Mouse (Mus musculus): ENCODE results near the gene Adora3.

The Adora3 gene

GRCm38 (mm10) chr3:105932240-105933071 lies 61.8 kb downstream of the Adora3 start, which contains the start of gene I830077J02Rik:
Gene I830077J02Rik, minus strand, starts transcription at chr3:105932664.
- DNase-seq (ENCODE audit: low spot score in 2 of 2) = no peak

GRCm38 (mm10) chr3:105933926-105934325 lies 63.3 kb downstream of the Adora3 start:
- DNase-seq (ENCODE audit: low spot score in 2 of 2) = no peak

GRCm38 (mm10) chr3:105935033-105935432 lies 64.4 kb downstream of the Adora3 start:
- peak in 1 of 2 experiments; percentile 46 for DNase-seq (ENCODE audit: low spot score in 2 of 2)

- no peak for DNase-seq (ENCODE audit: low spot score in 2 of 2)
These were observed 65.5 kb downstream of the Adora3 start for GRCm38 (mm10) chr3:105936111-105936510.

- no peak for DNase-seq (ENCODE audit: low spot score in 2 of 2)
These were observed 80.7 kb downstream of the Adora3 start for GRCm38 (mm10) chr3:105951348-105951747.

GRCm38 (mm10) chr3:105957235-105957634 lies 86.6 kb downstream of the Adora3 start:
- DNase-seq (ENCODE audit: low spot score in 2 of 2) = no peak

- no peak for DNase-seq (ENCODE audit: low spot score in 2 of 2)
These were observed 87.5 kb downstream of the Adora3 start for GRCm38 (mm10) chr3:105958204-105958603.

Measured in urinary bladder, postnatal 36 days (tissue).